Mouse (Mus musculus): ENCODE results near the gene Adcyap1r1.
A peak's percentile ranks its signal among the peaks of the same experiment; 100 is the strongest.

The Adcyap1r1 gene

DNA sequence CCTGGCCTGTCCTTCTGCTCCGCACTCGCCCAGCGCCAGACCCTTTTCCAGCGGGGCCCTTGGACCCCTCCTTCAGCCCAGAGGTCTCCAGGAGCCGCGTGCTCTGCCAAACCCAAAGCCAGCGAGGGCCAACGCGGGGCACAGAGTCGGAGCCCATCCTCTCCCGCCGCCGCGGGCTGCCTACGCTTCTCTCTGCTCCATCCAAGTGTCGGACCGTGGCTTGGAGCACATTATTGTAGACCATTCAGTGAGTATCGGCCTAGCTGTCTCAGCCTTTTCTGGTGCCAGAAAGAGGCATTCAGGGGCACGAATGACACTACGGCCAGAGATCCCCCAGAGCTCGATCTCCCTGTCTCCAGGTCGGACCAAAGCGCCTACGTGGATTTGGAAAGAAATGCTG, 603 bp downstream of the Adcyap1r1 start:
- no peak for DNase-seq

DNA sequence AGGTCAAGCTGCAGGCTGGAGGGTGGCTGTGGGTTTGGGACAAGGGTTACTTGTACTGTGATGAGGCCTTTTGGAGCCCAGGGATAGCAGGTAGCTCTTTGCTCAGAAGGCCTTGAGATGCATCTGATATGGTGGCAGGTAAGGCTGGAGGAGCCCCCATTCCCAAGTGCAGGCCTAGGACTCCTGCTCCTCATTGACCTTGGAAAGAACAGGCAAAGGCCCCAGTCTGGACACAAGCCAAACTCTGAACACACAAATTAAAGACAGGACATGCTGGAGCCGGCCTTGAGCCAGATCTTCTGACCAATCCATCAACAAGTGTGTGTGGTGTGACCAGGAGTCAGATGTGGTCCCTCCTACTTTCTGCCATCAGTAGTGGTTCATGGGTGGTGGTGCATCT, 1.8 kb downstream of the Adcyap1r1 start:
- peak; percentile 53 for DNase-seq

DNA sequence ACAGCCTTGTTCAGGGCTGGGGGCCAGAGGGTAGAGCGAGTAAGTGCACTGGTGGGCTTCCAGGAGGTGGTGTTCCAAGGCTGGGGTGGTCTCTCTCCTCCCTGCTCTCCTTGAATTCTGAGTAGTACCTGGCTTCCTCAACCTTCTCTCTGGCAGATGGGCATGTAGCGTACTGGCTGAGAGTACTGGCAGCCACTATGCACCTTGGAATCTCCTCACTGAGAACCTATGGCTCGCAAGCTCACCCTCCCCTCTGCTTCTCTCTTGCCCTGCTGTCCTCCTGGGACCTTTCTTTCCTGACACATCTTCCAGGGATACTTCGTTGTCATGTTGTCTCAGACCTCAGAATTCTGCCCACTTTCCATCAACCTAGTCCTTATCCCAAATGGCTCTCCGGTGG, 3.9 kb downstream of the Adcyap1r1 start:
- peak; percentile 55 for DNase-seq

DNA sequence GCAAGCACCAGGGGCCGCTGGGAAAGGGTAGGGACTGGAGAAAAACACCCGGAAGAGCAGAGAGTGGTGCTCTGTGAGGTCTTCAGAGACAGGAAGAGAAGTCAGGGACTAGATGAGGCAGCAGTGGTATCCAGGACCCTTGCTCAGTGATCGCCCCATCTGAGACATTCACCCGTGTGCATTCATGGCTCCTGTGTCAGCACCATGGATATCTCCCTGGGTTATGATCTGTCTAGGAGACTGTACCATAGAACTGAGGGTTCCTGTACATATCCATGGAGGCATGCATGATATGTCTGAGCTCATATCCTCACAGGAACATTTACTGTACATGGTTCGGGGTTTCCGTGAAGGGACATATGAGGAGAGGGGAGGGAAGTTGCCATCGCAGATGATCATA, 5.9 kb downstream of the Adcyap1r1 start:
- DNase-seq: no peak

DNA sequence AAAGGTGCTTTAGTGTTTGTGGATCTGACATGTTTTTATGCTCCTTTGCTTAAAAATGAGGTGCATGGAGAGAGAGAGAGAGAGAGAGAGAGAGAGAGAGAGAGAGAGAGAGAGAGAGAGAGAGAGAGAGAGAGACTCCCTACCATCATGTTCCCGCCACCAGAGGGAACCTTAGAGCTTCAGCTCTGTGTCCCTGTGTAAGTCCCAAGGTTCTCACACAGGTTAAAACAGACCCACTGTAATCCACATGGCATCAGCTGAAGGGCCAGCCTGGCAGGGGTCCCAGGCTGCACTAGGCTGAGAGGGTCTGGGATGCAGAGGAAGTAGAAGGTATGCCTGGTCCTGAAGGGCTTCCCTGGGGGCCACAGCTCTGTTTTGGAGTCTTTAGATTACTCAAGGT, 6.4 kb downstream of the Adcyap1r1 start:
- DNase-seq: no peak

DNA sequence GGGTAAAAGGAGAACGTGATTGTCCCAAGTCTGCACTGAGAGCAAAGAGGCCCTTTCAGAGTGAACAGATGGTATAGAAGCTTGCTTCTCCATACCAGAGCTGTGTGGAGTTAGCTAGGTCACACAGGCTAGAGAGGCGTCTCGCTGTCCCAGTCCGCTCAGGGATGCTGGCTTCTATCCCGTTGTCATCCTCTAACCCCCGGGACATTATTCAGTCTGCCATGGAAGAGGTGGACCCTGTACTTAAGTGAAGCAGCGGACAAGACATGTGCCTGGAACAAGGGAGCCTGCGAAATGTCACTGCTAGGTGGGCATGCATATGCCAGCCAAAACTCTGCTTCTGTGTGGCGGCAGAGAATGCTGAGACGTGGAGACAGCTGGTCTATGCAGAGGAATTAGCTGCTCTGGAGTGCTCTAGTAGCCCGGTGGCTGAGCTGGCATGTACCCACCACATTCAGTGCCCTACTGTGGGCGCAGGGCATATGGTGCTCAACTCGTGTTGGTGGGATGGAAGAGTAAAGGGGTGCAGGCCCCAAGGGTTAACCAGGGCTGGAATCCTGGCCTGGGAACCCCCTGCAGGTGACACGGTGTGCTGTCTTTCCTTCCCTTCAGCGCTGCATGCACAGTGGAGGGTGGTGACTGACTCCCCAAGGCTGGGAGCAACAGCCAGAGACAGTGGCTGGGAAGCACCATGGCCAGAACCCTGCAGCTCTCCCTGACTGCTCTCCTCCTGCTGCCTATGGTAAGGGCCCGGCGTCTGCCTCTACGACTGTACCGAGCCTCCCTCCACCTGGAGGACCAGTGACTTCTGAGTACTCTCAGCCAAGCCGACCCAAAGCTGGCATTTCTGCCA, 8.0 kb downstream of the Adcyap1r1 start:
- DNase-seq: peak; percentile 53

DNA sequence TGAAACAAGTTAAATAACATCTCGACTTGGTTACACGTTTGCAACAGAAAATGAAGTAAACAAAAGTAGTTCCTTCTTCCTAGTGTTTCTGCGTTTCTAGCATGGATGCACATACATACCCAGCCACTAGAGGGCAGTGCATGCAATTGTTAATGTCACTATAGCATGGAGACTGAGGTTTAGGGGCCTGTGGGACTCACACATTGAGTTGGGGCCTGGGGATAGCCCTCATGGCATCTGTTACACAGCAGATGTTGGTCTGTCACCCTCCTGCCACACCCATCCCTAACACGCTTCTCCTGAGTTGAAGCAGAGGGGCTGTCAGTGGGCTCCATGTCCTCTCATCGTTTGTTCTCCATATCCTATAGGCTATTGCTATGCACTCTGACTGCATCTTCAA, 9.4 kb downstream of the Adcyap1r1 start:
- no peak for DNase-seq

DNA sequence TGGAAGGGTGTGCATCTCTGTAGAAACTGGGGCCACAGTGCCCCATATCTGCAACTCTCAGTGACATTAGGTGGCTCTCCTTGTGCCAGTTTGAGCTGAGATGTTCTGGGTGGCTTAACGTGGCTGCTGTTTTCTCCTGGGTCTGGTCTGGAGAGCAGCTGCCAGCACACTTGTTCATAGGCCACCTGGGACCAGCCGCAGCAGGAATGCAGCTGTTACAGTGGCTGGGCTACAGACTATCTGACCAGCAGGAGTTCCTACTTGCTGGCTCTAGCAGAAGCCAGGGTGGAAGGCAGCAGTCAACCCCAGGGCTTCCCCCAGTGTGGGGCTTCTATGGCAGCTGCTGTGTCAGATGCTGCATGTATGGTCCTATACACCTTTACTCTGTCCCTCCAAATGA, 9.9 kb downstream of the Adcyap1r1 start:
- no peak for DNase-seq

DNA sequence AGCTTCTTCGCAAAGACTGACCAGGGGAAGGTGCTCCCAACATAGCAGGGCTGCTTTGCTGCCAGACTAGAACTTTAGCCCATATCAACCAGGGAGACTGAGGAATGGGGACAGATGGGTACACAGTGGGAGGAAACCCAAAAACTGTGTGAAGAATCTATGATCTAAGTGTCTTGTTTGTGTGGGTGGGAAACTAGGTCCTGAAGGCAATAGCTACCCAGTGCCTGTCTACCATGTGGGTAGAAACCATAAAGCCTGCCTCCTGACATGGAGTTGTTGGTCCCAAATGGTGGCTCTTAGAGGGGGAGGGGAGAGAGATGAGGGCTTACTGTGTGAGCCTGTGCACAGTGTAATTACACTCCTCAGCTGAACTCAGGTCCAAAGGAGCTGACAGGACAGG, 10.6 kb downstream of the Adcyap1r1 start:
- DNase-seq: no peak

DNA sequence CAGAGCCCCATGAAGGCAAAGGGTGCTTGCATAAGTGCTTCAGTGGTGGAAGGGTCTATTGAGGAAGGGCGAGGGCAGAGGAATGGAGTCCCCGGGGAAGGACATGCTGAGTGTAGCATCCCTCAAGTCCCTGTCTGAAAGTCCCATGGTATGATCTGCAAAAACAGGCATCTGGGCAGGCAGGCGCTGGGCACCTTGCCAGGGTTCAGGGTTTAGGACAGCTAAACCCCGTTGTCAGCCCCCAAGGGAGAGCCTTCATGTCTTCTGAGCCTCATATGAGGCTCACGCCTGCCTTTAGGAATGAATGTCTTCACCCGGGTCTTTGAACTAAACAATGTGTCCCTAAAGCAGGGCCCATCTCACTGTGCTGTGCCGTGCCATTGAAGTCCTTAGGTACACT, 12.2 kb downstream of the Adcyap1r1 start:
- DNase-seq: no peak

DNA sequence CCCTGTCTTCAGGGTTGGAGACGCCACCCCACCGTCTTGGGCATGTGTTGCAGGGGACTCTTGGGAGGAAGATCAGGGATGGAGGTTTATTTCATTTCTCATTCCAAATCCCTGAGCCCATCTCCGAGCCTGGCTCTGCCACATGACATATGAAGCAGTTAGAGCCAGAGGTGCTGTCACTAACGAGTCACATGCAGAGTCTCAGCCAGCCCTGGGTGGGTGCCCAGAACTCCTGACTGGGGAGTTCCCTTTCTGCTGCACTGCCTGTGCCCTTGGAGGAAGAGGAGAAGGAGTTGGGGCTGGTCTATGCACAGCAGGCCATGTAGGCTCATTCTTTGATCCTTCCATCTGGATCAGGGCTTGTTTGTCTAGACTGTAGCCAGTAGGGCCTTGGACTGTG, 13.5 kb downstream of the Adcyap1r1 start:
- DNase-seq: no peak

DNA sequence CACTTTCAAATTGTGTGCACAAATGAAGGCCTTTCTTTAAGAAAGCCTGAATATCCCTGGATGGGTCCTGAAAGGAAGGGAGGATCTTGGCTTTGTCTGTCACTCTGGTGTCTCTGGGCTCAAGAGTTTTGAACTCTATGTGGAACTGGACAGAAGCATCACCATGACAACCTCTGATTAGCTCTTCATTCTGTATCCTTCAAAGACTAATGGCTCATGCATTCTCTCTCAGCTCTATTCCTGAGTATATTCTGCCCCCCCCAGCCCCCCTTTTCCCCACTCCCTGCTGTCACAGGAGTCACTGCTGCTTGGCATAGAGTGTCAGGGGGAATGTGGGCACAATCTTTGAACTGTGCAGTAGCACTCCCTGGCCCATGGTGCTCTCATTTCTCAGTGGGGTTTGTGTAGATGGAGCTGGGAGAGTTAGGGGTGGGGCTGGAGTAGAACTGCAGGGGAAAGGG, 14.6 kb downstream of the Adcyap1r1 start:
- no peak for DNase-seq

DNA sequence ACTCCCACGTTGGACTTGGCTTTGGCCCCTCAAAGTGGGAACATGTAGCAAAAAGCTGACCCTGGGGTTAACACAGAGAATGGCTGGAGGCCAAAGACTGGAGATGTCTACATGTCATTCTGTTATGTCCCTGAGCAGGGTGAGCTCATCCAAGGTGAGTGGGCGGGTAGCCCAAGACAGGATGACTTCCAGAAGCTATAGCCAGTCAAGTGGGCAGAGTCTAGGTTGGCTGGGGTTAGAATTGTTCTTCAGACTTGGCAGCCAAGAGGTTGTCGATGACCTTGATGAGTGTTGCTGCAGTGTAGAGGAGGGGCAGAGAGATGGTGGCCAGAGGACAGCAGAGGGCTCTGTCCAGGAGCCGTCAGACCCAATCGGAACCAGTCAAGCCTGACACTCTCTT, 18.9 kb downstream of the Adcyap1r1 start:
- DNase-seq: no peak

DNA sequence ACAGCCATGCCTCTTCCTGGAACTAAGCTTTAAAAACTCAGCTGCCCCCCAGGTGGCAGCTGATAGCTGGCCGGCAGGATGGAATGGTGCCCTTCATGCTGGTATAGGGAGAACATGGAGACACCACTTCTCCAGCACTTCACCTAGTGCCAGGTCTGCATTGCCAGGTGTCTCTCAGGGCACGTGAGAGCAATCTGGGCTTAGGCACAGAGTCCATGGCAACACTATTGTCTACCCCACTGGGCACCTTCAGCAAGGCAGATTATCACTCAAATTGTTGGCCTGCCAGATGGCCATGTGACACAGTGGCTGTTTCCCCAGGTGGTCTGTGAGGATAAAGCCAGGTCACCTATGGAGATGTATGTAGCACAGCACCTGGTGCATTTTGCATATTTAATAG, 20.6 kb downstream of the Adcyap1r1 start:
- DNase-seq: no peak

DNA sequence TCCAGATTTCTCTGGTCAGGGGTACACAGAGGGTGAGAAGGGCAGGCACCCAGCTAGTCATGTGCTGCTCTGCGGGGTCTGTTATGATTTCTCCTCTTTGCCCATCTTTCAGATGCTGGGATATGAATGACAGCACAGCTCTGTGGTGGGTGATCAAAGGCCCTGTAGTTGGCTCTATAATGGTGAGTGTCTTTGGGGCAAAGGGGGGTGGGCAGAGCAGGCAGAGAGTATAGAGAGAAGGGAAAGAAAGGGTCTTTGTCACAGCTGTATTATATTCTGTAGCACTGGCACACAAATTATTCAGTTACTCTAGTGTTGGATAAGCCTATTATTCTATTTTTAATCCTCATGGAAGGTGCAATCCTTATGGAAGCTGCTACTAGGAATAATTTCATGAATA, 29.2 kb downstream of the Adcyap1r1 start:
- DNase-seq: no peak

DNA sequence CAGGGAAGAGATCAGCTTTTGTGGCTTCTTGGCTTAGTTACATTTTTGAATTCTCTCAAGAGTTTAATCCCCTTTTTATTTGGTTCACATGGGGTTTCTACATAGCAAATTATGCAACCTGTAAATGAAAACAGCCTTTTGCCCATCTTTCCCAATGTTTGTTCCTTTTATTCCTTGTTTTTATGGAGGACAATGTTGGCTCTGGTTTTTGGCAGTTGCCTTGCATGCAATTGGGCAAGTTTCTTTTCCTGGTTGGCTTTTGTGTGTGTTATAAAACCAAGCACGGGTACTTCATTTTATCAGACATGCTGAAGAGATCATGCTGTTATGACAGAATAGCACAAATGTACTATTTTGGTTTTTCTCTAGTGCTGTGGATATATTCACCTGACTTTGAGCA, 30.7 kb downstream of the Adcyap1r1 start:
- no peak for DNase-seq

DNA sequence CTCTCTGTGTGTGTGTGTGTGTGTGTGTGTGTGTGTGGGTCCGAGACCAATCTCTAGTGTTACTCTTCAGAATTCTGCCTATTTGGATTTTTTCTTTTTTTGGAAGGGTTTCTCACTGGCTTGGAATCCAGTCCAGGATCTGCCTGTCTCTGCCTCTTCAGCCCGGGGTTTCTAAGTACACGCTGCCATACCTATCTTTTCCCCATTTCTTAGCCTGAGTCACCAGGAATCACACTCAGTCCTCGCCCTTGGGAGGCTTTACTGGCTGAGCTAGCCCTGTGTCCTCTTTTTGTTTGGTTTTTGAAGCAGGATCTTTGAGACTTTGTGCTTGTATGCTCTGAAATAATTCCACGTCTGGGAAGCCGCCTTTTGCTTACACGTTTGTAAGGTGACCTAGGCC, 31.6 kb downstream of the Adcyap1r1 start:
- DNase-seq: no peak

DNA sequence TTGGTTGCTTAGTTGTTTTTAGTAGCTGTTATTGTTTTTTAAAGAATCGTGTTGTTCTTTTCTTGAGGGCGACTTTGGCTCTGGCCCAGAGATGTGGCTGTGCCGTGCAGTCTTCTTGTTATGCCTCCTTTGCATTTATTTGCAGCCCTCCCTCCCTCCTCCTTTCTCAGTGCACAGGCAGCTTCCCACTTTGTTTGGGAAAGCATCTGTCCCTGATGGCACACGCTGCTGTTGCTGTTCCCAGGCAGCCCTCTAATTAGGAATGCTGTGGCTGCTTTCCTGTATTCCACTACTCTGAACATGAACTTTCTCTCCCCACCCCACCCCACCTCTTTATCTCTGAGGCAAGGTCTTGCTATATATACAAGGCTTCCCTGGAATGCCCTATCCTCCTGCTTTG, 32.4 kb downstream of the Adcyap1r1 start:
- no peak for DNase-seq

DNA sequence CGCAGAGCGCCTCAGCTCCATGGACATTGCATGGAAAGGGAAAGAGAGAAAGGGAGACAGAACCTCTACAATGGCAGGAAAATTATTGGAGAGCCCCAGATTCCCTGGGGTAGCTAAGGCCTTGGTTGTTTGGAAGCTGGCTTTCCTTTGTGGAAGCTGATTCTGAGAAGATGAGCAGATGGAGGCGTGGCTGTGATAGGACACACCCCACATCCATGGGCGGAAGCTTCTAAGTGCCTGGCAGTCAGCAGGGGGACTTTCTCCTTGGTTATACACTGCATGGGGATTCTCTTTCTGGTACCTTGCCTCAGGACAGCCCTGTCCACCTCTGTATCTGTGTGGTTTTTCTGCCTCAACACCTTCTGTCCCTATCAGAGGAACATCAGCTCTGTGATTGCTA, 33.4 kb downstream of the Adcyap1r1 start:
- no peak for DNase-seq

DNA sequence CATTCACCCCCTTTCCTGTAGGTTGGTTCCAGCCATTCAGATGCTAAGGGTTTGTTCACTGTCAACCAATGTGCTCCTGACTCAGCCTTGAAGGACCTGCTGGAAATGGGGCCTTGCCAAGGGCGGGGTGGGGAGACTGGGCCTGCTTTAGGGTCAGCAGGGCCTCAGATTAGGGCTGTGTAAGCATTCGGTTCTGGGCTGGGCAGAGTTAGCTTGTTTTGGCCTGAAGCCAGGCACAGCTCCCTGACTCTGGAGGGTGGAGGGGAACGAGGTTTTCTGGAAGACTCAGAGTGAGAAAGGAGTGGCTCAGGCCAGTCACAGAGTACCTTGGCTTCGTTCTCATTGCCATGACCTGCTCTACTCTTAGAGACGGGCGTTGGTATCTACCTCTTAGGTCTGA, 35.9 kb downstream of the Adcyap1r1 start:
- no peak for DNase-seq

DNA sequence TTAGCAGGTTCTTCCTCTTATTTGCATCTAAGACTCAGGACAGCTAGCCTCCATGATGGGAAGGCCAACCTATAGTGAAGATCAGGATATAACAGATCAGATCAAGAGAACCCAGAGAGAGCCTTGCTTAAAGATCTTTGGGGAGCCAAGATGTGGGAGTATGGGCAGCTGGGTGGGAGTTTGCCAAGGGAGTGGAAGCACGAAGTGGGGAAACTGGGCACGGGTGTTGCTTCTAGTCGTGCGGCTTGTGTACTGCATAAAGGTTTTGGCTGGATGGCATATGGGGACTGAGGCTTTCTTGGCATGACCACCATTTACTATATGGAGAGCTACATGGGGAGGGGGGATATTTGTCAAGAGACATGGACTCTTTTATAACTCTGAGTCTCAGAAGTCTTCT, 44.4 kb downstream of the Adcyap1r1 start:
- no peak for DNase-seq

DNA sequence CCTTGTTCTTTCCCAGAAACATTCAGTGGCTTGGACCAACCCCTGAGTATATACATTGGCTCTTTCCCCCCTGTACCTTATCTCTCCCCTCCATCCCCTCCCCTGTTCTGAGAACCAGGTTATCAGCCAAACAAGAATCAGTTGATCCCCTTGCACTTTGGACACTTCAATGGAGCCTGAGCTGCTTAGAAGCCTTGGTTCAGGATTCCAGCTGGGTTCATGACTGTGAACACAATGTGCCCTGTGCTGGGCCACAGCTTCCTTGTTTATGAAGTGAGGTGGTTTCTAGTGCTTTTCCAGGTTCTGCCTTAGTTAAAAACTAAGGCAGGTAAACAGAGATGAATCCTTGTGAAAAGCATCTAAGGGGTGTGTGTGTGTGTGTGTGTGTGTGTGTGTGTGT, 47.0 kb downstream of the Adcyap1r1 start:
- no peak for DNase-seq

DNA sequence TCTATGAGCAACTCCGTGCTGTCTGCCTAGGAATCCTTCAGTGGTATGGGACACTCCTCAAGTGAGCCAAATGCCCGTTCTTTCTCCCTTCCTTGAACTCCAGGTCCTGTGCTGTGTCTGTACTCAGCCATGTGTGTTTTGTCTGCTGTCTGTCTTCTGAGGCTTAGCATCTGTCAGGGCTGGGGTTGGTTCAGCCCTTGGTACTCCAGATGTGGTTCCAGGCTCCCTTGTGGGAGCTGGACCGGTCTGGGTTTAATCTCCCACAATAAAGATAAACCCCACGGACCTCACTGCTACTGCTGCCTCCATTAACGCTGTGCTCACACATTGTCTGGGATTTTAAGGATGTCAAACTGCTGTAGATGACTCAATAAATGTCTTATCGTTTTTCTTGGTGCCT, 49.3 kb downstream of the Adcyap1r1 start:
- no peak for DNase-seq

DNA sequence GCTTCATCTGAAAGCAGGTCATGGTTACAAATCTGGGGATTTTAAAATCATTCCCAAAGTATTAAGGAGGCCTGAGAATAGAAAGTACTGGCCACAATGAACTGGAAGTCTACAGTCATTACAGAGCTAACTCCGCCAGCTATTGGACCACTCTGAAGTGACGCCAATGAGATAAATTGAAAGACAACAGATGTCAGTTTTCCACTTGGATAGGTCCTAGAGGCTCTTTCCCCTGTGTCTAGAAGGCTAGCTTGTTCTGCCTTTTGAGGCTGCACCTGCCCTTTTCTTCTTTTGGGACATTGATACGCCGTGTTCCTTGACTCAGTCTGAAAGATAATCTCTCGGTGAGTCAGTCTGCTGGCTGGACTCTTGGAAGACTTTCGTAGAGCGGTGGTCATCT, 50.5 kb downstream of the Adcyap1r1 start:
- no peak for DNase-seq

DNA sequence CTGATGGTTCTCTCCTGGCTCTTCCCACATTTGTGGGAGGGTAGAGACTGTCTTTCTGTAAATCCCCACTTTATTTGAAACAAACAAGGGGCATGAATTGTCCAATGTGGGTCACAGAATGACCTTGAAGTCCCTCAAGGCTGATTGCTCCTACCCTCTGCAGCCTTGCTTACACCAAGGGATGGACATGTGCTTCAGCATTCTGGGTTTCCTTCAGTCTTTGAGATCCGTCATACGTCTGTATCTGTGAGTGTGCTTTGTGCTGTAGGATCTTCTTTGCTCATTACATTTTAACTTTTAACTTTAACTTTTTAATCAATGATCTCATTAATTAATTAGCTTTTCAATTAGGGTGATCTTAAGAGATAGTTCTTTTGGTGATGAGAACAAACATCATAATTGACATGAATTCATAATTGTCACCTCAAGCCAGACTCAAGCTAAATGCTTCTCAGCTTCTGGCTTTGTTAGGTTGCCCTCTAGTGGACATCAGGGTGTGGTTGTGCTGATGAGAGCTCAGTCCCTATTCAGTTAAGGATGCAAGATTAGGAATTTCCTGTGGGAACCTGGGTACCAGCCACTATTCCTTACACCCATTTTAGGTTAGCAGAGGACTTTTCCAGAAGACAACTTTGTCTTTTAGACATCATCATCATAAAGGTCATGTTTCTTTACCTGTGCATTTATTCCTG, 53.2 kb downstream of the Adcyap1r1 start:
- DNase-seq: peak; percentile 65
